Mouse (Mus musculus) thymus, postnatal 36 days (tissue): ENCODE measurements at regions not wholly inside any gene's neighbourhood (a gene's known extent, or its start where the extent isn't known, plus 50 kb on each side); places are given as distances from the start of the nearest gene placed in this dataset.

Experiments used
- DNase-seq, 2 experiments: peaks; one replicate each; pipeline ENCODE4 v3.0.0; 2022; ENCODE audit warnings: mixed read lengths in 2 of 2

- no peak for DNase-seq
Observed at GRCm38 (mm10) chr16:30737524-30737923, 138.0 kb downstream of the Fam43a start.

DNA sequence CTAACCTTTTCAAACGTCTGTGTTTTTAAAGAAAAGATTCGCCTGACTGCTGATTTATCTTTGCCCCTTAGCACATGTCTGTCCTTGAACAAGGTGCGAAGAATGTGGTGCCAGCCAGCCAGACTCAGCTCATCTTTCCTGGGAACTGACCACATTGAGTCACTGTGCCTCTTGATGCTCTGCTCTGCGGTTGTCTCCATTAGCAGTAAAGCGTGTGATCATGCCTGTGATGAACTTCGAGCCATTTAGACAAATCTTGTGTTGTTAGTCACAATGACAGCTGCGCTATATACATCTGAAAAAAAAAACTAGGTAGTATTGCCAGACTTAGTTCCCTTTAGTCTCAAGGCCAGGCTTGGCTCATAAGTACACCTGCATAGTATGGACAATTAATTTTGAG lies 140.1 kb downstream of the Fam43a start:
- no peak for DNase-seq

DNA sequence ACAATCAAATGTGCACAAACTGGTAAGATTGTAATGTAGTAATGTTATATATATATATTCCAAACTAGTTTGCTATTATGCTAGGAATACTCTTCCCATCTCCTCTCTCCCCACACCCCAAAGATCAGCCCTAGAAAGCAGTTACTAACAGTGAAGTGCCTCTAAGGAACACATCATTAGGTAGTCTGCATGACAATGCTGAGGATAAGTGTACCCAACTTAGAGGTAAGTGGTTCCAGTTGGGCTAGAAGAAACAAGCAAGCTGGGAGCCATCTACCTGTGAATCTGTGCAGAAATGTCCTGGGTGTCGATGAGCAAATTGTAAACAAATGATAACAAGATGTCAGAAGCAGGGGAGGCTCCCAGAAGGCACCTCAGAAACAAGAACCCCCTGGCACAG lies 141.7 kb downstream of the Fam43a start:
- DNase-seq: no peak

GRCm38 (mm10) chr16:30742474-30742873 lies 143.0 kb downstream of the Fam43a start:
- no peak for DNase-seq

GRCm38 (mm10) chr16:30743566-30743965 lies 144.0 kb downstream of the Fam43a start:
- no peak for DNase-seq

GRCm38 (mm10) chr16:30744237-30744636 lies 144.7 kb downstream of the Fam43a start:
- no peak for DNase-seq

DNA sequence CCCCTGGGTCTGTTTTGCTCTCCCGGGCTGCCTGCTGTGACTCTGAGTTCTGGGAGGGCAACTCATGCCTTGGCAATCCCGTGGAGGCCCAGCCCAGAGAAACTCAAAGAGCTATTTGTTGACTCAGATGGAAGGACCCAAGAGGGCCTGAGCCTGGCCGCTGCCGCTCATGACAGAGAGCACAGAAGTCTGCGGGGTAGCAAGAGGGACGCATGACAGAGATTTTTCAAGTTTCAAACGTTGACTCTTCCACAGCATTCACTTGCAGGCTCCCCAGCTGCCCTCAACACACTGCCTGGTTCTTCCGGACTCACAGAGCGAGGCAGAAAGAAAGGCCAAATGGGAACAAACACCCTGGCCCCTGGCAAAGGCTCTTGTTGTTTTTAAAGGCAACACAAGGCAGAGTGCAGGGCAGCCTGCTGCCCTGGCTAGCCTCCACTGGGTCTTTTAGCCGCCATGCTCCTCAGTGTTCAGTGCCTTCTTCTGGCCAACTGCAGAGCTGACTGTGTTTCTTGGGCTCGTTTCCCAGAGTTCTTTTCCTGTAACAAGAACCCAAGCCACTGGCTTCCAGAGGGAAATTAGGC lies 146.2 kb downstream of the Fam43a start:
- DNase-seq: no peak

GRCm38 (mm10) chr16:30746211-30746610 lies 146.7 kb downstream of the Fam43a start:
- no peak for DNase-seq

GRCm38 (mm10) chr16:30749841-30750240 lies 150.3 kb downstream of the Fam43a start:
- DNase-seq: no peak

DNA sequence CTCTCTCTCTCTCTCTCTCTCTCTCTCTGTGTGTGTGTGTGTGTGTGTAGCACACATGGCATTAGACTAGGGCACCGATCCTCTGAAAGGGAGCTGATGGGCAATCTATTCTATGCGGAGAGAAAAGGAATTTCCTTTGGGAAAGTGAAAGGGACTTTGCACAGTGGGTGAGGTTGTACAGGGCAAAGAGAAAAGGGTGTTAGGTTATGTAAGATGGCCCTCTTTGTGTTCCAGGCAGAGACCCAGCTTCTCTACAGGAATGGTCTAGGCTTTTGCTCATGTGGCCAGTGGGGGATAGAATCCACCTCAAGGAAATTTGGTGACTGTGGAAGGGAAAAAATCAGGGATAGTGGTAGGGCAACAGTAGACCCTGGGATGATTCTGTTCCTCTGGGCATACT lies 156.2 kb downstream of the Fam43a start:
- no peak for DNase-seq

DNA sequence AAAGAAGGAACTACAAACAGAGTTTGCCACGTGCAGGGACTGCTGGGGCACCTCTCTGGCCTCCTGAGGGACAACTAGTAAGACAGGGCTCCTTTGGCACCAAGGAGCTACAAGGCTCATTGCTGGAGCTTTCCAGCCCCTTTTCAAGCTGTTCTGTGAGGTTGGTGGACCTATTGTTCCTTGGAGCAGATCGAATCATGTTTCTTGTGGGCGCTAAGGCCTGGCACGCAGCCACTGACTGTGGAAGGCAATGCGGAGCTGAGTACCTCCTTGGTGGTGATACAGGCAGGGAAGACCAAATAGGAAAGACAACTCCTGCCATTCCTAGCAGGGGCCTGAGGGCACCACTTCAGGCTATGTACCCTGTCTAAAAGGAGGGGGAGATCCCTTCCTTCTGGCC lies 157.2 kb downstream of the Fam43a start:
- DNase-seq: no peak

DNA sequence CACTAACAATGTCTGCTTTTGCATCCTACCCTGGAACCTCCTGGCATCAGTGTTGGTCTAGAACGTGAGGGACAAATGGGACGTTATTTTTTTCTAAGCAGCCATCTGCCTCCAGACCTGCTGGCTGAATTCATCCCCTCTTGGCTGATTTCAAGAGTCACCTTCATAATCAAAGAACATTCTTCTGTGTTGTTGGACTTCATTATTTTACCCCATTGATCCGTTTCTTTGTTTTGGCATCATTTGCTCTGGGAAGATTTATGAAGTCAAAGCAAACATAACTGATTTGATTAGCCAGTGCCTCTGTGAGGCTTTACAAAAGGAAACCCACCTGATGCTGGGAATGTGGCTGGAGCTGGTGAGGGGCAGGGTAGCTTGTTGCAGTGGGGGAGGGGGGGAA lies 158.0 kb downstream of the Fam43a start:
- no peak for DNase-seq

GRCm38 (mm10) chr16:30758041-30758440 lies 158.5 kb downstream of the Fam43a start:
- no peak for DNase-seq

- DNase-seq: no peak
Observed at GRCm38 (mm10) chr16:30759503-30759902, 160.0 kb downstream of the Fam43a start.

- DNase-seq: no peak
Observed at GRCm38 (mm10) chr16:30761201-30761710, 161.7 kb downstream of the Fam43a start.

GRCm38 (mm10) chr16:30762898-30763595 lies 163.5 kb downstream of the Fam43a start:
- DNase-seq: no peak

- DNase-seq: no peak
Observed at GRCm38 (mm10) chr16:30765591-30765990, 166.1 kb downstream of the Fam43a start.

DNA sequence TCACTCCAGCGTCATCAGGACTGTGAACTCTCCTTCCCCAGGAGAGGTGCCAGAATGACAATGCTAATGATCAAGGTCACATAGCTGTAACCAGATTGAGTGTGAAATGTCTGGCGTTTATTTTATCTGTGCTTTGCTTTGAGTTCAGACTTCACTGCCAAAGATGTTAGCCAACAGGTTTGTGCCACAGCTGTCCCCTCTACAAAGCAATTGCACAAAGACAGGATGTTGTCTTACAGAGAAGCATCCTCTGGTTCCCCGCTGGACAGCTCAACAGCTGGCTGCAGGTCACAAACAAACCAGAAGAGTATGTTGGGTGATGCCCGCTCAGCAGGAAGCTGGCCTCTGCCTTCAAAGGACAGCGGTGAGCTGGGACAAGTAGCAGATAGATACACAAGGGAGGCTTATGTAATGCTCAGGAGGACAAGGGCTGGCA lies 169.5 kb downstream of the Fam43a start:
- DNase-seq: no peak

DNA sequence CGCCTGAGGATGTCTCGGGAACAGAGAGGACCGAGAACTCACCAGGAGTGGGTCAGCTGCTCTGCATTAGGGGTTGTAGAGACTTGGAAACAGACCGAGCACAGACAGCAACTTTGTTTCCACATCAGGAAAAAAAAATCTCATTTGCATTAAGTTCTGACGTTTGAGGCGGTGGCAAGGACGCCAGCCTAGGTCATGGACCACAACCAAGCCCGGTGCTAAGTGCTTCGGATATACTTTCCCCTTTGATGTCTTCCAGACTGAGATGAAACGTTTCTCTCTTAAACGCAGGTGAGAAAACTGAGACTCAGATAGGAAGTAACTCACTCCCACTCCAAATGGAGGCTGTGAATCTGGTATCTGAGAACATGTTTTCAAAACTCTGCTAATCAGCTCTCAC lies 169.9 kb downstream of the Fam43a start:
- peak; percentile 10 to 47 for DNase-seq

DNA sequence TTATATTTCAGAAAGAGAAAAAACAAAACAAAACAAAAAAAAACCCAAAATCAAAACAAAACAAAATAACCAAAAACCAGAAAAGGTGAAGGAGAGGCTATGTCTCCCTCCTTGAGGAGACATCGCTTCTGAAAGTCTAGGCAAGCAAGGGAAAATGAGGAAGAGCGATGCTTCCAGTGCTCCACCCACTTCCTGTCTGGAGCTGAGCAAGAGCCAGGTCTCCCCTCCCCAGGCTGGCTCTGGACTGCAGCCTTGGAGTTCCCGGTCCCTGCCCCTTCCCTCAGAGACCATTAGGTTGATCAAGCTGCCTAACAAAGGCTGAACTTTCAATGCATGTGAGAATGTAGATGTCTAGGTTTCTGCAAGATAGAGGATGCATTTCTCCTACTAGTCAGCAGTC lies 173.3 kb downstream of the Fam43a start:
- no peak for DNase-seq

DNA sequence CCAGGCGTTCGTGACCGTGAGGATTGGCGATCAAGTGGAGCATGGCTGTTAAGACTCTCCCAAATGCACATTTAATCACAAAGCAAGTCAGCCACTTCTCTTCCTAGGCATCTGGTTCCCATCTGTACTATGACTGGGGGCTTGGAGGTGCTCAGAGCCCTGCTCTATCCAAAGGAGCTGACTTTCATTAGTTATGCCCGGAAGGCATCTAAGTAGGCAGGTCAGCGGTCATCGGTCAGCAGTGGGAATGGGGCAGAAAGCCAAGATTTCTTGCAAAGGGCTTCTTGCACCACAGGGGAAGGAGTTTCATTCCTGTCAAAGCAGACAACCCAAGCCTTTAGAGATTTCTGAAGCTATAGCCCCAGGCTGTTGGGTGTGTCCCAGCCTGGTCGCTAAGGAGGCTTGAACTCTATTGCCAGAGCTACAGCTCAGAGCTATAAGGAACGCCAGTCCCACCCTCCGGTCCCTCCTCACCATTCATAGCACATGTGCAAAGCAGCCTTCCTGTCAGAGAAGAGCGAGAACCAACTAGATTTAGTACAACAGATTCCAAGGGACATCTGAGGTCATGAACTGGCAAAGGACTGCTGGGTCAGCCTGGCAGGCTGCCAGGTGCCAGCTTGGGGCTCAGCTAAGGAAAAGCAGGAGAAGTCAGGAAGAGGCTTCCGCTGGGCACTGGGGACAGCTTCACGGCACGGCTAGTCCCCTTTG lies 175.6 kb downstream of the Fam43a start:
- DNase-seq: no peak

GRCm38 (mm10) chr16:30775740-30776700 lies 176.5 kb downstream of the Fam43a start:
- no peak for DNase-seq

DNA sequence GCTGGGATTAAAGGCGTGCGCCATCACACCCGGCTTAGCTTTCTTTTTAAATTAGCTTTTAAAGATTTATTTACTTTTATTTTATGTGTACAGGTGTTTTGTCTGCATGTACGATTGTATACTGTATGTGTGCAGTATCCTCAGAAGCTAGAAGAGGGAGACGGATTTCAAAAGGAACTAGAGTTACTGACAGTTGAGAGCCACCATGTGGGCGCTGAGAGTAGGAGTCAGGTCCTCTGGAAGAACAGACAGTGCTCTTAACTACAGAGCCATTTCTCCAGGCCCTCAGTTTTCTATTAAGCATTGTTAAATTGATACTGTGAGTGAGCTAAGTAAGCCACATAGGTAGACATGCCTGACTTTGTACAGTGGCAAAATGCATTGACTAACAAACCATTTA lies 177.9 kb downstream of the Fam43a start:
- DNase-seq: no peak
